Mouse (Mus musculus) heart, embryonic 13.5 days (tissue): ENCODE data around the gene Atp5g2. TPM values are rescaled to one million over a fixed set of nuclear protein-coding genes. Genes with fewer than 3 reads are reported as not detected.
A peak's percentile ranks its signal among the peaks of the same experiment; 100 is the strongest.

ENCODE experiments used
- ATAC-seq: fragments of 200-750 bp; cut with Nextera tagmentation; 2 replicates; pipeline ENCODE4 v1.8.0; 2017; ENCODE audit warnings: moderate TSS enrichment; ENCODE audit not compliant: insufficient number of reproducible peaks, low FRiP score, low TSS enrichment; ENCODE audit errors: extremely low read depth
- H3K27ac ChIP-seq: fragments of 300-500 bp; sonication (generic); replicated peaks from 2 replicates; pipeline ENCODE4 v1.5.1; 2015; ENCODE audit warnings: moderate library complexity, mild to moderate bottlenecking, inconsistent platforms
- H3K27me3 ChIP-seq: fragments of 300-500 bp; sonication (generic); replicated peaks from 2 replicates; pipeline ENCODE4 v1.6.1; 2015; ENCODE audit warnings: mild to moderate bottlenecking, inconsistent platforms
- H3K36me3 ChIP-seq: fragments of 300-500 bp; sonication (generic); 2 replicates; pipeline ENCODE4 v1.6.1; 2015; ENCODE audit warnings: mild to moderate bottlenecking, inconsistent platforms
- H3K4me1 ChIP-seq: fragments of 300-500 bp; sonication (generic); 2 replicates; pipeline ENCODE4 v1.6.1; 2015; ENCODE audit warnings: inconsistent platforms
- H3K4me2 ChIP-seq: fragments of 300-500 bp; sonication (generic); 2 replicates; pipeline ENCODE4 v1.6.1; 2015; ENCODE audit warnings: inconsistent platforms, mild to moderate bottlenecking, moderate library complexity
- H3K4me3 ChIP-seq: fragments of 300-500 bp; sonication (generic); 2 replicates; pipeline ENCODE4 v1.5.1; 2015; ENCODE audit warnings: moderate library complexity, mild to moderate bottlenecking, inconsistent platforms
- H3K9ac ChIP-seq: fragments of 300-500 bp; sonication (generic); 2 replicates; pipeline ENCODE4 v1.6.1; 2015; ENCODE audit warnings: inconsistent platforms, mild to moderate bottlenecking, moderate library complexity
- H3K9me3 ChIP-seq: fragments of 300-500 bp; sonication (generic); 2 replicates; pipeline ENCODE4 v1.6.1; 2016; ENCODE audit warnings: inconsistent platforms
- WGBS: fragments of 180-500 bp; shearing (Covaris S2); methylation state at CpG from one replicate; pipeline ENCODE4 v1.1.7; 2015; ENCODE audit warnings: mixed read lengths; 5-methylcytosine and 5-hydroxymethylcytosine counted together
- polyA plus RNA-seq: library from polyadenylated mRNA; unstranded; fragments of >200 nt; fragmentation: Nextera tagmentation; extraction: Ambion mirVana; gene quantifications from 2 replicates; pipeline ENCODE4 v1.2.1, GENCODE M21; 2015

Gene Atp5g2
- 72.3 and 73.9 TPM in 2 replicates for polyA plus RNA-seq

DNA sequence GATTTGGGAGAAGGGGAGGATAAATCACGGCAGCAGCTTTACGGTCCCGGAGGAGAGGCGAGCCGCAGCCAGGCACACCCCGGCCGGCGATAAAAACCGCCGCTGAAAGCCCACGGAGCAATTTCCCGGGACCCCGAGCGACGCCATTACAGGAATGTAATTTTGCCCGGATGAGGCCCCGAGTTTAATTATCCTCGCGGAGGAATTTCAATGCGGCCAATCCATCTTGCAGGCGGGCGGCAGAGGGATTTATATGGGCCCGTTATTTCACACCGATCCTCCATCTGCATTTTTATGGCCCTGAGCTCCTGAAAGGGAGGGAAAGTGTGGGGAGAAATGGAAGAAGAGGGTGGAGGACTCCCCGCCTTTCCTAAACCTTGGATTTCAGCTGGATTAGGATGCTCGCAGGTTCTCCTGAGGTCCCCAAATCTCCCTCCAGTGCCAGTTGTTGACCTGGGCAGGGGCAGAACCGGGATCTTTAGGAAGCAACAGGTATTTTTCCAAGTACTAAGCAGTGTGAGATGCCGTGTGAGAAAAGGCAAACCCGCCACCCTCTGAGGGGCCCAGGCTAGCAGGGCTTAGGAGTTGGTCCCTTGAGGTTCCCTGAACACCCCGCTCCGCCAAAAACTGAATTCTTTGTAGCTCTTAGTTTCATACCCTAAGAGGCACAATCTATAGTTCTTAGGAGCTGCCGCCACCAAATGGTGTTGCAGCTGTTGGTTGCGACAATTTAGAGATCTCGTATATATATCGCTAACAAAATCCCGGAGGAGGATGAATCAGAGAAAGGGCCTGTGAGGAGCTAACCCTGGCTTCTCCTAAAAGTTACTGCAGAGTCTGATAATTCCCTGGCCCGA is at the start of gene Atp5g2:
Gene Atp5g2, minus strand, starts transcription at position 138 of the 857 bp plus-strand sequence.
- Histone ChIP-seq H3K36me3 (peaks cover 21% of the 10 kb centered on the region), H3K4me1 (peaks cover 47% of the 10 kb centered on the region), H3K27me3 (no peaks in the 10 kb centered on the region), H3K9ac (peak within 1 kb of the TSS; percentile 95), H3K4me3 (peak within 1 kb of the TSS; percentile 79), H3K4me2 (peak within 1 kb of the TSS; percentile 88), H3K27ac (peak within 1 kb of the TSS; percentile 100), H3K9me3 (no peaks in the 10 kb centered on the region)
- WGBS, result 4% methylated on average over 37 of the region's 37 CpGs
- ATAC-seq, result no peak

DNA sequence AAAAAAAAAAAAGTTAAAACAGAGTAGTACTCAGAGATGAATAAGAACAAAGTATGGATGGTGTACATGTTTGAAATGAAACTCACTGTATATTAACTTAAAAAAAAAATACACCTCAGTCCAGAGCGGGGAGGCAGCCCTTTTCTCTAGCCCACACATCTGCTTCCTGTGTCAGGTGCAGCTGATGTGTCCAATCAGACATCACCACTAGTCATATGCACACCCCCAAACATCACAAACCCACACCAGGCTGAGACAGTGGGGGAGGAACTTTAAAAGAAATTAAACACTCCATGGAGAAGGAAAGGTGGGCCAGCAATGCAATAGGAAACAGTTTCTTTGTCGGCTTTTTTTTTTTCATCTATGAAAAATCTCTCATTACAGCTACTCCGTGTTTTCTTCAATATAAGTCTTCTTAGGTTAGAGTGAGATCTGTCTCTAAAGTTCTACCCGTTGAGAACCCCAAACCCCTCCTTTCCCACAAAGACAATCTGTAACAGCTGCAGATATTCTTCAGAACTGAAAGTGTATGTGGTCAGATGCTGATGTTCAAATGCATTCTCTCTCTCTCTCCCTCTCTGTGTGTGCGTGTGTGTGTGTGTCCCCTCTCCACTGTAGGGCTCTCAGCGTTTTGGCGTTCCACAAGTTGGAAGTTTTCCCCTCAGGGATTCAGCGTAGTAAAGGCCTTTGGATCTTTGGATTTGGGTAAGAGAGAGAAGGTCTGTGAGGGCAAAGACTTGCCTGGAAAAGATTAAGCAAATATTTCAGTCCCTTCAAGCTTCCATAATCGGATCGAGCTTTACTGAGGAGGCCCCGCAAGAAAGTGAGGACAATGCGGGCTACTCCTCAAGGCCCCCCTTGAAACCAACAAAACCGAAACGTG is 49.1 kb upstream of the Atp5g2 start:
- H3K27ac ChIP-seq, result peak overlapping the region; percentile 65

DNA sequence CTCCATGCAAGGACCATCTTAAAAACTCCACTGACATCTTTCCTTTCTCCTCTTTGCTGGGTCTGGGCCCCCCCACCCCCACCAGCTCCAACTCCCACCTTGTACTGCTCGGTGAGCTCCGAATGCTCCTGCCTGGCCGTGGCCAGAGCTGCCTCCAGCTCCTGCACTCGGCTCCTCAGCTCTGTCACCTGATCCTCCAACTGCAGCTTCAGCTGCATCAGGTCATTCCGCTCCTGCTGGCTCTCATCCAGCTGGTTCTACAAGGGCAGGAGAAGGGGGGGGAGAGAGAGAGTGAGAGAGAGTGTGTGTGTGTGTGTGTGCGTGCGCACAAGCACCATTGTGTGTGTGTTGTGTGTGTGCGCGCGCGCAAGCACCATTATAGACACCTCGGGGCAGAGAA is 44.0 kb upstream of the Atp5g2 start:
- Histone ChIP-seq H3K9me3 (no peaks in the 10 kb centered on the region), H3K4me2 (no peak overlapping the region; the same call in 1 of the 2 replicates), H3K27me3 (no peaks in the 10 kb centered on the region), H3K9ac (0 out of 2 replicates have a peak overlapping the region, but pooled peaks have one; percentile 44), H3K4me1 (peaks cover 22% of the 10 kb centered on the region), H3K4me3 (no peak overlapping the region), H3K36me3 (peaks cover 84% of the 10 kb centered on the region), H3K27ac (no peak overlapping the region)
- WGBS, result 53% methylated on average over 12 of the region's 12 CpGs
- ATAC-seq, result no peak

More for the DNA sequence above, 49.1 kb upstream of the Atp5g2 start:
- Histone ChIP-seq H3K9ac (peak overlapping the region; percentile 90), H3K27me3 (no peaks in the 10 kb centered on the region), H3K36me3 (peaks cover 34% of the 10 kb centered on the region), H3K4me3 (peak overlapping the region; percentile 81), H3K4me1 (peaks cover 29% of the 10 kb centered on the region), H3K4me2 (peak overlapping the region; percentile 87), H3K9me3 (no peaks in the 10 kb centered on the region)
- WGBS, result 18% methylated on average over 14 of the region's 14 CpGs
- no peak for ATAC-seq

- ATAC-seq, result no peak
- H3K36me3 ChIP-seq, result peaks cover 67% of the 10 kb centered on the region
- no peaks in the 10 kb centered on the region for H3K4me1 ChIP-seq
- no peak overlapping the region for H3K27ac ChIP-seq
- H3K4me3 ChIP-seq, result no peak overlapping the region
- no peaks in the 10 kb centered on the region for H3K9me3 ChIP-seq
- peaks cover 2% of the 10 kb centered on the region; the same call in 1 of the 2 replicates for H3K27me3 ChIP-seq
- no peak overlapping the region for H3K9ac ChIP-seq
- H3K4me2 ChIP-seq, result no peak overlapping the region
- 67% methylated on average over 6 of the region's 6 CpGs for WGBS
Measured at GRCm38 (mm10) chr15:102707736-102708269, 35.7 kb upstream of the Atp5g2 start.

GRCm38 (mm10) chr15:102705923-102706503 is 33.9 kb upstream of the Atp5g2 start:
- Histone ChIP-seq H3K9ac (no peak overlapping the region), H3K4me1 (no peaks in the 10 kb centered on the region), H3K27ac (no peak overlapping the region), H3K4me2 (no peak overlapping the region), H3K27me3 (peaks cover 2% of the 10 kb centered on the region; the same call in 1 of the 2 replicates), H3K9me3 (no peaks in the 10 kb centered on the region), H3K4me3 (no peak overlapping the region), H3K36me3 (peaks cover 50% of the 10 kb centered on the region)
- 79% methylated on average over 7 of the region's 7 CpGs for WGBS
- no peak for ATAC-seq

DNA sequence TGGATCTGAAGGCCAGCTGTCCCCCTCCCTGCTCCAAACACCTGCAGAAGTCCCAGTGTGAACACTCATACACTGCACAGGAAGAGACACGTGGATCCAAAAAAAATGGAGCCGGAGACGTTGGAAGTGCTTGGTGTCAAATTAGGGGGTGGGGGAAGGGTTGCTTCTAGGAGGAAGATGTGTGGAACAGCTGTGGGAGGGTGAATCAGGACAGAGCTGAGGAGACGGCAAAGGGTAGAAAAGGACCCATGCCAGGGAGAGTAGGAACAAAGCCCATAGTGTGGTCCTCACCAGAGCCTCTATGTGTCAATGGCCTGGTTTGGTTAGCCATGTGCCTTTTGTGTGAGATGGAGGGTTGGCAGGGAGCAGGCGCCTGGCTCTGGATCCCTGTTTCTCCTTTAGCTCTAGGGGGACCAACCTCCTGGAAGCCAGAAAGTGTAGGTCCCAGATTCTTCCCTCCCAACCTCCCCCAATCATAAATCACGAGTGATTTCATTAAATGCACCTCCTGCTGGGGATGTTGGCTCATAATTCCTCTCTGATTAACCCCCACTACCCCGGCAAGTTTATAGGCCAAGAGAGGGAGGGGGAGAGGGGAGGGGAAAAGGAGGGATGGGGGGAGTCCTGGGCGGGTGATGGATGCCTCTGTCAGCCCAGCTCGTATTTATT is 33.2 kb upstream of the Atp5g2 start:
- no peak overlapping the region for H3K27ac ChIP-seq
- no peak overlapping the region for H3K4me3 ChIP-seq
- no peak overlapping the region for H3K9ac ChIP-seq
- H3K36me3 ChIP-seq, result peaks cover 43% of the 10 kb centered on the region
- 58% methylated on average over 9 of the region's 9 CpGs for WGBS
- H3K4me2 ChIP-seq, result no peak overlapping the region
- no peaks in the 10 kb centered on the region for H3K4me1 ChIP-seq
- H3K9me3 ChIP-seq, result no peaks in the 10 kb centered on the region
- H3K27me3 ChIP-seq, result peaks cover 9% of the 10 kb centered on the region
- no peak for ATAC-seq

GRCm38 (mm10) chr15:102704806-102705205 is 32.7 kb upstream of the Atp5g2 start:
- no peaks in the 10 kb centered on the region for H3K9me3 ChIP-seq
- no peak overlapping the region for H3K4me3 ChIP-seq
- peaks cover 37% of the 10 kb centered on the region for H3K36me3 ChIP-seq
- no peak for ATAC-seq
- no peak overlapping the region for H3K4me2 ChIP-seq
- no peak overlapping the region for H3K27ac ChIP-seq
- no peaks in the 10 kb centered on the region for H3K4me1 ChIP-seq
- H3K9ac ChIP-seq, result no peak overlapping the region
- 52% methylated on average over 5 of the region's 5 CpGs for WGBS
- H3K27me3 ChIP-seq, result peaks cover 14% of the 10 kb centered on the region

GRCm38 (mm10) chr15:102702972-102703371 is 30.8 kb upstream of the Atp5g2 start:
- Histone ChIP-seq H3K9me3 (no peaks in the 10 kb centered on the region), H3K27me3 (peaks cover 33% of the 10 kb centered on the region), H3K4me1 (no peaks in the 10 kb centered on the region), H3K4me3 (no peak overlapping the region), H3K9ac (no peak overlapping the region), H3K27ac (no peak overlapping the region), H3K36me3 (peaks cover 19% of the 10 kb centered on the region), H3K4me2 (no peak overlapping the region)
- WGBS, result 72% methylated on average over 3 of the region's 3 CpGs
- no peak for ATAC-seq

DNA sequence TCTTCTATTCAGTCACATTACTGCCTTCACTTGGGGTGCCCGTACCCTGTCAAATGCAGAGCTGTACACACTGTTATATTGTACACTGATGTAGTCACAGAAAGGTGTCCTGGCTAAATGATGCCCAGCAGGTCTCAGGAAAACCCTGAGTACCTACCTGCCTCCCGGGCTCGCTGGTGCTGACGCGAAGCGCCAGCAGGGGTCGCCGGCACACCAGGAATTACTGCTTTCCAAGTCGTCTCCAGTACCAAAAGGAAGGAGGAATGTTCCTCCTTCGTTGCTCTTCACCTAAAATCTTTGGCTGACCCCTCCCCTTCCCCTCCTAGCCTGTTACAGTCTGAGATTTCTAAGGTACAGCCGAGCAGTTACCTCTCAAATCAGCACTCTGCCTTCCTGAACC is 26.0 kb upstream of the Atp5g2 start:
- peaks cover 8% of the 10 kb centered on the region for H3K4me1 ChIP-seq
- H3K9ac ChIP-seq, result no peak overlapping the region
- no peak for ATAC-seq
- peaks cover 79% of the 10 kb centered on the region for H3K27me3 ChIP-seq
- WGBS, result 1% methylated on average over 11 of the region's 11 CpGs
- H3K4me2 ChIP-seq, result no peak overlapping the region
- no peaks in the 10 kb centered on the region for H3K36me3 ChIP-seq
- no peak overlapping the region for H3K27ac ChIP-seq
- H3K9me3 ChIP-seq, result no peaks in the 10 kb centered on the region
- H3K4me3 ChIP-seq, result no peak overlapping the region

DNA sequence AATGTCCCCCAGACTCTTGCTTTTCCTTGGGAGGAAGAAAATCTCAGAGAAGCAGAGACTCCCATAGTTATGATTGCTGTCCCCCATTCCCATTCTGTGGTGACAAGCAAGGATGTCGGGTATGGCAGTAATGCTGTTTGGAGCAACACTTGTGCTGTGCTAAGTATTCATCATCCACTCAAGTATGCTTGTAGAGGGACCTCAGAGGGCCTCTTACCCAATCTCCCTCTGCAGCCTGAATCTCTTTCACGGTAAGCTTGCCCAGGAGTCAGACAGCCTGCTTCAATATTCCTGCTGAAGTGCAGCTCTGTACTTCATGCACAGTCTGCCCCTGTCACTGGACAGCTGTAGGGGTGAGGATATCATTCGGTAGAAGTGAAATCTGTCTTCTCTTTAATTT is 24.7 kb upstream of the Atp5g2 start:
- Histone ChIP-seq H3K4me2 (no peak overlapping the region), H3K9ac (no peak overlapping the region), H3K27me3 (peaks cover 91% of the 10 kb centered on the region), H3K9me3 (no peaks in the 10 kb centered on the region), H3K4me3 (no peak overlapping the region), H3K36me3 (no peaks in the 10 kb centered on the region), H3K27ac (no peak overlapping the region), H3K4me1 (peaks cover 20% of the 10 kb centered on the region)
- 39% methylated on average over 3 of the region's 3 CpGs for WGBS
- no peak for ATAC-seq
